In genomic region chr6:86266786-86267185, GRCm38 (mm10) we compare ENCODE assay signal across 23 mouse cellular contexts.
A peak's percentile ranks its signal among the peaks of the same experiment; 100 is the strongest.
DNase-seq lines count a peak whose midpoint lies in the region; ATAC-seq and TF ChIP-seq lines count a peak whose summit lies in the region.
"Had no signal": no experiment of that assay in that cellular context is flagged by ENCODE, and none has a peak within 500 bp of the region (broad histone marks: within the 10 kb centered on the region; RNA-seq: fewer than 3 reads in every experiment).

No protein-coding gene starts in this region.

- H3K36me3 ChIP-seq in kidney, adult 2 months (ENCODE audit: control insufficient read depth, insufficient read depth, low read length) = no peaks in the 10 kb centered on the region
- no peaks in the 10 kb centered on the region for H3K36me3 ChIP-seq in embryonic facial prominence, embryonic 15.5 days
- H3K36me3 ChIP-seq: embryonic facial prominence, embryonic 13.5 days; hindbrain, embryonic 10.5 days; midbrain, embryonic 13.5 days had no signal

- ATAC-seq in embryonic facial prominence, embryonic 15.5 days (ENCODE audit: insufficient number of reproducible peaks, low FRiP score, low TSS enrichment, low read depth) = no peak
- ATAC-seq in megakaryocyte progenitor cell, adult 5-6 weeks (replicated peaks; ENCODE audit: poor library complexity) = peak; percentile 68
- ATAC-seq: forebrain, embryonic 14.5 days; intestine, postnatal 0 days; midbrain, embryonic 13.5 days had no signal

- H3K27me3 ChIP-seq in kidney, adult 2 months (replicated peaks; ENCODE audit: control insufficient read depth, insufficient read depth, low read length) = no peaks in the 10 kb centered on the region
- H3K27me3 ChIP-seq in embryonic facial prominence, embryonic 15.5 days = no peaks in the 10 kb centered on the region; the same call in 1 of the 2 replicates
- H3K27me3 ChIP-seq: embryonic facial prominence, embryonic 13.5 days had no signal

- H3K9ac ChIP-seq in embryonic facial prominence, embryonic 15.5 days = no peak overlapping the region
- H3K9ac ChIP-seq: embryonic facial prominence, embryonic 13.5 days; midbrain, embryonic 13.5 days had no signal

- no peak overlapping the region for H3K27ac ChIP-seq in kidney, adult 2 months (ENCODE audit: insufficient read depth, low read depth, low read length)
- peak overlapping the region; percentile 63; the same call in 1 of the 2 replicates for H3K27ac ChIP-seq in embryonic facial prominence, embryonic 15.5 days (replicated peaks)
- H3K27ac ChIP-seq: embryonic facial prominence, embryonic 13.5 days; gastrocnemius, adult 2 months; hindbrain, embryonic 10.5 days; kidney, postnatal 0 days; macrophage; midbrain, embryonic 13.5 days had no signal

- no peaks in the 10 kb centered on the region for H3K9me3 ChIP-seq in embryonic facial prominence, embryonic 15.5 days (replicated peaks)
- H3K9me3 ChIP-seq: embryonic facial prominence, embryonic 13.5 days; hindbrain, embryonic 10.5 days; midbrain, embryonic 13.5 days had no signal

- H3K4me1 ChIP-seq in kidney, adult 2 months (ENCODE audit: control insufficient read depth, insufficient read depth, low read length) = no peaks in the 10 kb centered on the region
- peaks cover 8% of the 10 kb centered on the region; the same call in 1 of the 2 replicates for H3K4me1 ChIP-seq in embryonic facial prominence, embryonic 15.5 days
- H3K4me1 ChIP-seq: embryonic facial prominence, embryonic 13.5 days; midbrain, embryonic 13.5 days had no signal

- no peak overlapping the region for H3K4me2 ChIP-seq in embryonic facial prominence, embryonic 15.5 days (replicated peaks)
- H3K4me2 ChIP-seq: embryonic facial prominence, embryonic 13.5 days; heart, embryonic 11.5 days; liver, embryonic 11.5 days; midbrain, embryonic 13.5 days had no signal

- 78% methylated on average over 5 of the region's 5 CpGs for WGBS in kidney, adult 2 months
- WGBS in embryonic facial prominence, embryonic 15.5 days = 61% methylated on average over 5 of the region's 5 CpGs

- no peak for TF ChIP-seq POLR2A in kidney, adult 2 months (IDR thresholded peaks at IDR 0.05; ENCODE audit: low read depth, low read length)

- no peak for TF ChIP-seq CTCF in kidney, adult 2 months (conservative IDR thresholded peaks at IDR 0.05; ENCODE audit: insufficient read depth, insufficient read length, low read depth, low read length)

- peak; percentile 14 for DNase-seq in kidney, adult 2 months
- DNase-seq in kidney, postnatal 4 days = no peak
- peak; percentile 5 for DNase-seq in lung, postnatal 36 days
- DNase-seq in lung, postnatal 4 days = no peak
- DNase-seq in left cerebral cortex, adult 11 months (ENCODE audit: low spot score) = no peak
- DNase-seq: adrenal gland, postnatal 25 days; cerebellum, adult 11 months; cerebellum, postnatal 10 days; gastrocnemius, adult 2 months; heart, adult 11 months; lung, adult 2 months; thymus, adult 18-20 months had no signal

- no peak overlapping the region for H3K4me3 ChIP-seq in kidney, adult 2 months (ENCODE audit: insufficient read depth, low read depth, low read length)
- no peak overlapping the region for H3K4me3 ChIP-seq in embryonic facial prominence, embryonic 15.5 days (replicated peaks)
- H3K4me3 ChIP-seq: embryonic facial prominence, embryonic 13.5 days; gastrocnemius, adult 2 months; hindbrain, embryonic 10.5 days; midbrain, embryonic 13.5 days had no signal

Comparison
In these comparisons a context has a peak if more than half of its experiments do, and no peak if none do; other contexts are left out.
1. DNase-seq: peak in kidney, adult 2 months (single experiment) and lung, postnatal 36 days (single experiment); none in kidney, postnatal 4 days (0 of 2), lung, postnatal 4 days (0 of 2) and left cerebral cortex, adult 11 months (single experiment).